Mouse (Mus musculus) embryonic facial prominence, embryonic 12.5 days (tissue): Measurements from ENCODE around the gene Ngly1. TPM values are rescaled to one million over a fixed set of nuclear protein-coding genes. Genes with fewer than 3 reads are reported as not detected.
"Not testable (repeated sequence)": the region's sequence is repeated elsewhere in the genome, so short reads cannot be mapped to it uniquely, and the experiment has no call there.

Experiments used
- ATAC-seq: fragments of 200-750 bp; cut with Nextera tagmentation; 2 replicates; pipeline ENCODE4 v1.8.0; 2017; ENCODE audit not compliant: insufficient number of reproducible peaks, insufficient read depth, low FRiP score, low TSS enrichment
- H3K27ac ChIP-seq: fragments of 300-500 bp; sonication (generic); 2 replicates; pipeline ENCODE4 v1.5.1; 2016; ENCODE audit warnings: mild to moderate bottlenecking
- H3K27me3 ChIP-seq: fragments of 300-500 bp; sonication (generic); 2 replicates; pipeline ENCODE4 v1.6.1; 2016; ENCODE audit warnings: mild to moderate bottlenecking, moderate library complexity
- H3K36me3 ChIP-seq: fragments of 300-500 bp; sonication (generic); 2 replicates; pipeline ENCODE4 v1.6.1; 2016; ENCODE audit warnings: mild to moderate bottlenecking
- H3K4me1 ChIP-seq: fragments of 300-500 bp; sonication (generic); 2 replicates; pipeline ENCODE4 v1.6.1; 2016
- H3K4me2 ChIP-seq: fragments of 300-500 bp; sonication (generic); replicated peaks from 2 replicates; pipeline ENCODE4 v1.6.1; 2016; ENCODE audit warnings: mild to moderate bottlenecking, moderate library complexity
- H3K4me3 ChIP-seq: fragments of 300-500 bp; sonication (generic); 2 replicates; pipeline ENCODE4 v1.5.1; 2016; ENCODE audit warnings: mild to moderate bottlenecking
- H3K9ac ChIP-seq: fragments of 300-500 bp; sonication (generic); 2 replicates; pipeline ENCODE4 v1.6.1; 2016; ENCODE audit warnings: mild to moderate bottlenecking, moderate library complexity
- H3K9me3 ChIP-seq: fragments of 300-500 bp; sonication (generic); 2 replicates; pipeline ENCODE4 v1.6.1; 2016; ENCODE audit warnings: mild to moderate bottlenecking, moderate library complexity
- WGBS: fragments of 180-500 bp; shearing (Covaris S2); methylation state at CpG from one replicate; pipeline ENCODE4 v1.1.7; 2016; 5-methylcytosine and 5-hydroxymethylcytosine counted together
- polyA plus RNA-seq: library from polyadenylated mRNA; unstranded; fragments of >200 nt; fragmentation: Nextera tagmentation; extraction: Ambion mirVana; gene quantifications from 2 replicates; pipeline ENCODE4 v1.2.1, GENCODE M21; 2016

Ngly1 gene
- polyA plus RNA-seq, 1 experiment from 2014 or later, result 36.2 TPM

GRCm38 (mm10) chr14:16310791-16311190 lies 61.7 kb downstream of the Ngly1 start:
- no peak overlapping the region for H3K9ac ChIP-seq
- no peak overlapping the region for H3K27ac ChIP-seq
- H3K36me3 ChIP-seq, result no peaks in the 10 kb centered on the region
- no peaks in the 10 kb centered on the region for H3K27me3 ChIP-seq
- no peaks in the 10 kb centered on the region for H3K9me3 ChIP-seq
- no peak for ATAC-seq
- no peak overlapping the region for H3K4me3 ChIP-seq
- H3K4me1 ChIP-seq, result no peaks in the 10 kb centered on the region
- WGBS, result 42% methylated on average over 6 of the region's 6 CpGs
- H3K4me2 ChIP-seq, result no peak overlapping the region

DNA sequence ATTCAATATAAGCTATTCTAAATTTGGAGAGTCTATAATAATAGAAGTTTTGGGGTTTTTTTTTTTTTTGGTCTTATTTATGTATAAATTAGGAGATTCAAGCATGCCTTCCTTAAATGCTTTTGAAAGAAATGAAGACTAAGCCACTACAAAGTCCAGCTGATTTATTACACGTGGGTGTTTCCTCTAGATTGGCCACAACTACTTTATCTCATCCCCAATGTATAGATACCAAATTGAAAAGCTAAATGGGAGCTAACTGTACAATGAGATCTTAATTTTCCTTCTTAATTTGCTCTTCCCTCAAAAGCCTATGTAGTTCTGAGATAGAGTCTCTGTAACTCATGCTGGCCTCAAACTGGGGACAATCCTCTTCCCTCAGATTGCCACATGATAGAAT lies 63.5 kb downstream of the Ngly1 start:
- Histone ChIP-seq H3K4me1 (no peaks in the 10 kb centered on the region), H3K27ac (no peak overlapping the region), H3K9me3 (no peaks in the 10 kb centered on the region), H3K27me3 (no peaks in the 10 kb centered on the region), H3K4me3 (no peak overlapping the region), H3K36me3 (no peaks in the 10 kb centered on the region), H3K4me2 (no peak overlapping the region), H3K9ac (no peak overlapping the region)
- ATAC-seq, result no peak
- 65% methylated on average over 1 of the region's 1 CpGs for WGBS

- not testable (repeated sequence) for H3K27ac ChIP-seq, H3K9me3 ChIP-seq, H3K27me3 ChIP-seq, H3K4me2 ChIP-seq, ATAC-seq, H3K4me3 ChIP-seq, H3K4me1 ChIP-seq, H3K36me3 ChIP-seq, H3K9ac ChIP-seq
- WGBS, result 74% methylated on average over 2 of the region's 2 CpGs
Measured at GRCm38 (mm10) chr14:16313073-16313472, 64.0 kb downstream of the Ngly1 start.

DNA sequence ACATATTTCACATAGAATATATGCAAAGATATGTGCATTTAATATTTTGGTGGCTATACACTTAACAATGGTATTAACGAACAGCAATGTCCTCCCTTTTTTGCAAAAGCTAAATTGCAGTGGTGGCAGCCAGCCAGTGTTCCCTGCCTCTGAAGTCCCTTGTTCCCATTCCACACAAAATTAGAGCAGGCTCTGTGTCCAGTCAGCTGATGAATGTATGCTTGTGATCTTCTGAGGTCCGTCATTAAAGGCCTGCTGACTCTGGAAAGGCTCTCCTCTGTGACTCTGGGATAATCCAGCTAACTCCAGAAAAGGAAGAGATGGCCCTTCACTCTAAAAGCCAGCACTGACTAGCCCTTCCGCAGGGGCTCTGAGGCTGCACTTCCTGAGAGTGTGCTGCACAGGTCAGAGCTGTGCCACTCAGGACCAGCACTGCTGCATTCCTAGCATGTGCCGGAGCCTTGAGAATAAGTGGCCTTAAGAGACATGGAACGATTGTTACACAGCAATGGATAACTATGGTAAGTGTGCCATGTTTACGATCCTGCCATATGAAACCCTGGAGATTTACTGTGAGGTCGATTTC lies 64.9 kb downstream of the Ngly1 start:
- no peak overlapping the region for H3K27ac ChIP-seq
- no peak overlapping the region for H3K9ac ChIP-seq
- H3K4me2 ChIP-seq, result no peak overlapping the region
- 64% methylated on average over 7 of the region's 7 CpGs for WGBS
- H3K4me1 ChIP-seq, result no peaks in the 10 kb centered on the region
- H3K4me3 ChIP-seq, result no peak overlapping the region
- no peak for ATAC-seq
- H3K9me3 ChIP-seq, result no peaks in the 10 kb centered on the region
- no peaks in the 10 kb centered on the region for H3K36me3 ChIP-seq
- no peaks in the 10 kb centered on the region for H3K27me3 ChIP-seq

DNA sequence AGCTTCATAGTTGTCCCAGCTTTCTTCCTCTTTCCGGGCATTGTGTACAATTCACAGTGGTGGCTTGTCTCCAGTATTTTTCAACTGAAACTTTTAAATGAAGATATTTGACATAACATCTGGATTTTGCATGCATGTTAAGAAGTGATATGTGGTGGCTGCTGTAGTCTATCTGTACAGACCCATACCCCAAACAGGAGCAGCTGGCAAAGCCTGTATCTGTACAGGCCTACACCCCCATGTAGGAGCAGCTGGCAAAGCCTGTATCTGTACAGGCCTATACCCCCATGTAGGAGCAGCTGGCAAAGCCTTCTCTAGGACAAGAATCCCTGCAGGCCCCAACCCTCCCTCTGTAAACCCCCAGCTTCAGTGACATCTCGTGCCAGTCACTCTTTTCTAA lies 65.8 kb downstream of the Ngly1 start:
- WGBS, result 88% methylated on average over 2 of the region's 2 CpGs
- Histone ChIP-seq H3K4me3 (no peak overlapping the region), H3K4me2 (no peak overlapping the region), H3K27me3 (no peaks in the 10 kb centered on the region), H3K36me3 (no peaks in the 10 kb centered on the region), H3K4me1 (no peaks in the 10 kb centered on the region), H3K27ac (no peak overlapping the region), H3K9ac (no peak overlapping the region), H3K9me3 (no peaks in the 10 kb centered on the region)
- ATAC-seq, result no peak

- no peaks in the 10 kb centered on the region for H3K36me3 ChIP-seq
- WGBS, result 86% methylated on average over 1 of the region's 1 CpGs
Measured at GRCm38 (mm10) chr14:16316715-16317114, 67.6 kb downstream of the Ngly1 start.

DNA sequence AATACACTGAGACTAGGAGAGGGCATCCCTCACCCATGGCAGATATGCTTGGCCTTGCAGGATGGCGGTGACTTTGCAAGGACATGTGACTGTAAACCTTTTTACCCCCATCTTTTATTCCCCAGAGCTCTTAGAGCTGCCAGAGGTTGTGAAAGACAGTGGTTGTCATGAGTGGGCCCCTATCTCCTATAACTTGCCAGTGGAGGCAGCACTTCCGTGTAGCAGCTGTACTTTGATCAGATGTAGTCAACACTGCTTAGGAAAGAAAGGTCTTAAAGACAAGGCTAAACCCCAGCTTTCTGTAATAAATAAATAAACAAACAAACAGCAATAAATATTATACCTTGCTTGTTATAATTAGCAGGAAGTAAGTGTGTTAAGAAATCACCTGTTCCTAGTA lies 70.7 kb downstream of the Ngly1 start:
- Histone ChIP-seq H3K36me3 (no peaks in the 10 kb centered on the region), H3K4me3 (no peak overlapping the region), H3K27ac (no peak overlapping the region), H3K4me2 (no peak overlapping the region), H3K27me3 (no peaks in the 10 kb centered on the region), H3K9ac (no peak overlapping the region), H3K9me3 (no peaks in the 10 kb centered on the region), H3K4me1 (no peaks in the 10 kb centered on the region)
- WGBS, result 81% methylated on average over 2 of the region's 2 CpGs
- no peak for ATAC-seq

More at GRCm38 (mm10) chr14:16316715-16317114, 67.6 kb downstream of the Ngly1 start:
- no peaks in the 10 kb centered on the region for H3K27me3 ChIP-seq
- H3K4me3 ChIP-seq, result no peak overlapping the region
- no peak for ATAC-seq
- no peak overlapping the region for H3K27ac ChIP-seq
- H3K9ac ChIP-seq, result no peak overlapping the region
- no peaks in the 10 kb centered on the region for H3K9me3 ChIP-seq
- no peak overlapping the region for H3K4me2 ChIP-seq
- no peaks in the 10 kb centered on the region for H3K4me1 ChIP-seq

- H3K4me2 ChIP-seq, result no peak overlapping the region
- no peak for ATAC-seq
- 79% methylated on average over 4 of the region's 4 CpGs for whole genome bisulfite sequencing
- no peak overlapping the region for H3K27ac ChIP-seq
- H3K9me3 ChIP-seq, result no peaks in the 10 kb centered on the region
- no peaks in the 10 kb centered on the region for H3K27me3 ChIP-seq
- no peaks in the 10 kb centered on the region for H3K36me3 ChIP-seq
- no peak overlapping the region for H3K4me3 ChIP-seq
- H3K9ac ChIP-seq, result no peak overlapping the region
- H3K4me1 ChIP-seq, result peaks cover 10% of the 10 kb centered on the region
Measured at GRCm38 (mm10) chr14:16324394-16324793, 75.3 kb downstream of the Ngly1 start.

DNA sequence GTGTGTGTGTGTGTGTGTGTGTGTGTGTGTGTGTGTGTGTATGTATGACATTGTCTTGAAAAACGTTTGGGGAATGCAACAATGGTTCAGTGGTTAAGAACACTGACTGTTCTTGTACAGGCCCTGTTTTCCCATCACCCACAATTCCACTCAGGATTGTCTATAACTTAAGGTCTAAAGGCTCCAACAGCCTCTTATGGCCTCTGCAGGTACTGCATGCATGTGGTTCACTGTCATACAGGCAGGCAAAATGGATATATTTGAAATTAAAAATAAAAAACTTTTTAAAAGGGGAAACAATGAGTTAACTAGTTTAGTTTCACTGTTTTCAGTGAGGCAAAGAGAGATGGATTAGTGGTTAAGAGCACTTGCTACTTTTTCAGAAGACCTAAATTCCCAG lies 76.1 kb downstream of the Ngly1 start:
- Histone ChIP-seq H3K27ac (no peak overlapping the region), H3K4me1 (peaks cover 10% of the 10 kb centered on the region), H3K4me2 (no peak overlapping the region), H3K27me3 (no peaks in the 10 kb centered on the region), H3K9me3 (no peaks in the 10 kb centered on the region), H3K9ac (no peak overlapping the region), H3K36me3 (no peaks in the 10 kb centered on the region), H3K4me3 (no peak overlapping the region)
- 36% methylated on average over 1 of the region's 1 CpGs for WGBS
- ATAC-seq, result no peak

DNA sequence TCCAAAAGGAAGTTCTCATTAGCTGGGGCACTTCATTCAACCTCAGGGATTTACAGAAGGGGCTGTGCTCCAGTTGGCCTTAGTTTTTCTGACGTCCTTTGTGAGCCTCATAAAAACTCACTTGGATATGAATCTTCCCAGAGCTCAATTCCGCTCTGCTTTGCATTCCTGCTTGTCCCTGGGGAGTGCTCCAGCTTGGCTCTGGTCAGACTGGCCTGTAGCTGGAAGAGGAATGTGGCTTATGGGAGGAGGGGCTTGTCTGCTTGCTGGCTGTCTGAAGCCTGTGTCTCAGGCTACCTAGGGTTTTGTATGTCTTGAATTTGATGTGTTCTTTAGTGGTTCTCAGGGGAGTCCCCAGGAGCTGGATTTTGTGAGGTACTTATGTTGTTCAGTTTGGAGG lies 79.5 kb downstream of the Ngly1 start:
- Histone ChIP-seq H3K9me3 (no peaks in the 10 kb centered on the region), H3K36me3 (no peaks in the 10 kb centered on the region), H3K27me3 (no peaks in the 10 kb centered on the region), H3K27ac (peak overlapping the region; percentile 82), H3K4me3 (no peak overlapping the region), H3K9ac (no peak overlapping the region), H3K4me2 (no peak overlapping the region), H3K4me1 (peaks cover 10% of the 10 kb centered on the region)
- peak; percentile 83 for ATAC-seq
- 4% methylated on average over 2 of the region's 2 CpGs for WGBS

GRCm38 (mm10) chr14:16328959-16329480 lies 79.9 kb downstream of the Ngly1 start:
- Histone ChIP-seq H3K4me1 (peaks cover 10% of the 10 kb centered on the region), H3K4me2 (no peak overlapping the region; the same call in 1 of the 2 replicates), H3K4me3 (no peak overlapping the region), H3K27ac (peak overlapping the region; percentile 82), H3K27me3 (no peaks in the 10 kb centered on the region), H3K36me3 (no peaks in the 10 kb centered on the region), H3K9me3 (no peaks in the 10 kb centered on the region), H3K9ac (no peak overlapping the region)
- ATAC-seq, result no peak
- WGBS, result 27% methylated on average over 5 of the region's 5 CpGs

DNA sequence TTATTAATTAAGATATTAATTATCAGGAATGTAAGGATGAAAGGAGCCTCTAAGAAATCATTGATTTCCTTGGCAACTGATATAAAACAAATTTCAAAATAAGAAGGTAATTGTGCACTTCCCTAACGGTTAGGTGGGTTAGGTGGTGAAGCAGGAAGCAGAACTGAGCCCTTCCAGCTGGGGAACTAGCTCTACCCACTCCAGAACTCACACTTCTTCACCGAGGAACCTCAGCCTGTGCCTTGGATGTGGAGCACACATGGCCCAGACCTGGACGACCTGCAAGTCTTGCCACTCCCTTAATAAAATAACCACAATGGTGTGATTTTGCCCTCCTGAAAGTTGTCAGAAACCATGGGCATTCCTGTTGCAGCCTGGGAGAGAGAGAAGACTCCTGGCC lies 80.7 kb downstream of the Ngly1 start:
- Histone ChIP-seq H3K4me2 (no peak overlapping the region), H3K9ac (no peak overlapping the region), H3K4me1 (peaks cover 10% of the 10 kb centered on the region), H3K36me3 (no peaks in the 10 kb centered on the region), H3K27ac (no peak overlapping the region), H3K9me3 (no peaks in the 10 kb centered on the region), H3K4me3 (no peak overlapping the region), H3K27me3 (no peaks in the 10 kb centered on the region)
- WGBS, result 70% methylated on average over 3 of the region's 3 CpGs
- no peak for ATAC-seq
